Mouse (Mus musculus) stomach, embryonic 14.5 days (tissue): ENCODE measurements around the gene Trim25. TPM values are rescaled to one million over a fixed set of nuclear protein-coding genes. Genes with fewer than 3 reads are reported as not detected.

ENCODE experiments used
- ATAC-seq: fragments of 200-750 bp; cut with Nextera tagmentation; 2 replicates; pipeline ENCODE4 v1.8.0; 2017; ENCODE audit warnings: low read depth, moderate TSS enrichment; ENCODE audit not compliant: insufficient number of reproducible peaks, insufficient read depth, low FRiP score
- H3K27ac ChIP-seq: fragments of 300-500 bp; sonication (generic); 2 replicates; pipeline ENCODE4 v1.5.1; 2014; ENCODE audit warnings: mild to moderate bottlenecking, low read length, moderate library complexity, mixed read lengths
- H3K27me3 ChIP-seq: fragments of 300-500 bp; sonication (generic); 2 replicates; pipeline ENCODE4 v1.6.1; 2014; ENCODE audit warnings: low read length, control low read depth, mixed read lengths; ENCODE audit not compliant: control insufficient read depth, insufficient read depth
- H3K36me3 ChIP-seq: fragments of 300-500 bp; sonication (generic); 2 replicates; pipeline ENCODE4 v1.6.1; 2014; ENCODE audit warnings: mild to moderate bottlenecking, control low read depth, low read length, moderate library complexity, mixed read lengths; ENCODE audit not compliant: control insufficient read depth, insufficient read depth
- H3K4me1 ChIP-seq: fragments of 300-500 bp; sonication (generic); 2 replicates; pipeline ENCODE4 v1.6.1; 2014; ENCODE audit warnings: low read length, control low read depth, mixed read lengths; ENCODE audit not compliant: control insufficient read depth, insufficient read depth
- H3K4me2 ChIP-seq: fragments of 300-500 bp; sonication (generic); replicated peaks from 2 replicates; pipeline ENCODE4 v1.6.1; 2014; ENCODE audit warnings: low read depth, low read length, control low read depth
- H3K4me3 ChIP-seq: fragments of 300-500 bp; sonication (generic); 2 replicates; pipeline ENCODE4 v1.5.1; 2014; ENCODE audit warnings: low read depth, low read length, control low read depth
- H3K9ac ChIP-seq: fragments of 300-500 bp; sonication (generic); replicated peaks from 2 replicates; pipeline ENCODE4 v1.6.1; 2014; ENCODE audit warnings: low read depth, mild to moderate bottlenecking, control low read depth, low read length, moderate library complexity, mixed read lengths
- H3K9me3 ChIP-seq: fragments of 300-500 bp; sonication (generic); 2 replicates; pipeline ENCODE4 v1.6.1; 2016; ENCODE audit warnings: low read depth, low read length, control low read depth; ENCODE audit not compliant: control insufficient read depth
- WGBS: fragments of 180-500 bp; shearing (Covaris S2); extraction: QIAGEN DNeasy Blood & Tissue Kit; methylation state at CpG from one replicate; pipeline ENCODE4 v1.1.7; 2014; 5-methylcytosine and 5-hydroxymethylcytosine counted together
- polyA plus RNA-seq: library from polyadenylated mRNA; unstranded; fragments of >200 nt; fragmentation: Nextera tagmentation; extraction: Ambion mirVana; gene quantifications from 2 replicates; pipeline ENCODE4 v1.2.1, GENCODE M21; 2014

Gene Trim25
- 22.2 and 22.9 TPM in 2 replicates for polyA plus RNA-seq

DNA sequence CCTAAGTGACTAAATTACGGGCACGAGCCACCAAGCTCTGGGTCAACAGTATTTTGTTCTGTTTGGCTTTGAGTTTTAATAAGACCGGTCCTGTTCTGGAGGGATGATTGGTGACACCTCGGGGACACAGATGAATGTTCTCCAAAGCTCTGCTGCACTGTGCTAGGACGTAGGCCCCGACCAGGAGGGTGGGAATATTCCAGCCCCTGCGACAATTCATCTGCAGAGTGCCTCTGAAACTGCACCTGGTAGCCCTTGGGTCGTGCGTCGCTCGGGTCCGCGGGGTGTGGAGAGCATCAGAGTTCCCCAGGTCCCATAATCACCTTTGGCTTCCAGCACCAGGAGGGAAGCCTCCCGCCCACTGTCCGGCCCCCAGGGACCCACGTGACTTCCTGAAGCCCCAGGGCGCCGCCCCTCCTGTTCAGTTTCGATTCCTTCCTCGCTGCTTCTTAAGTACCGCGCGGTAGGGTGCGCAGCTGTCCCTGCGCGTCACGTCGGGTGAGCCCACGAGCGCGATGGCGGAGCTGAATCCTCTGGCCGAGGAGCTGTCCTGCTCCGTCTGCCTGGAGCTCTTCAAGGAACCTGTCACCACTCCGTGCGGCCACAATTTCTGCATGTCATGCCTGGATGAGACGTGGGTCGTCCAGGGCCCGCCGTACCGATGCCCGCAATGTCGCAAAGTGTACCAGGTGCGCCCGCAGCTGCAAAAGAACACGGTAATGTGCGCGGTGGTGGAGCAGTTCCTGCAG, at the start of gene Trim25:
Gene Trim25 (plus strand): TSS at position 403 of the 749 bp plus-strand sequence.
- ATAC-seq: peak; percentile 94
- whole genome bisulfite sequencing: 3% methylated on average over 48 of the region's 48 CpGs
- Histone ChIP-seq H3K4me2 (peak within 1 kb of the TSS; percentile 66), H3K9me3 (no peaks in the 10 kb centered on the region), H3K27me3 (no peaks in the 10 kb centered on the region), H3K9ac (peak within 1 kb of the TSS; percentile 64), H3K27ac (peak within 1 kb of the TSS; percentile 58; the same call in 1 of the 2 replicates), H3K36me3 (no peaks in the 10 kb centered on the region), H3K4me3 (peak within 1 kb of the TSS; percentile 63), H3K4me1 (peaks cover 2% of the 10 kb centered on the region; the same call in 1 of the 2 replicates)

- 73% methylated on average over 8 of the region's 8 CpGs for WGBS
Measured at GRCm38 (mm10) chr11:88949802-88950639, 49.2 kb upstream of the Trim25 start.

GRCm38 (mm10) chr11:88950640-88951250, 48.4 kb upstream of the Trim25 start:
- H3K9ac ChIP-seq: no peak overlapping the region
- 83% methylated on average over 13 of the region's 13 CpGs for WGBS
- no peaks in the 10 kb centered on the region for H3K36me3 ChIP-seq
- H3K4me2 ChIP-seq: no peak overlapping the region
- peaks cover 2% of the 10 kb centered on the region; the same call in 1 of the 2 replicates for H3K4me1 ChIP-seq
- ATAC-seq: no peak
- H3K27ac ChIP-seq: no peak overlapping the region
- no peaks in the 10 kb centered on the region for H3K9me3 ChIP-seq
- H3K27me3 ChIP-seq: no peaks in the 10 kb centered on the region
- H3K4me3 ChIP-seq: no peak overlapping the region

More at GRCm38 (mm10) chr11:88949802-88950639, 49.2 kb upstream of the Trim25 start:
- Histone ChIP-seq H3K4me2 (no peak overlapping the region), H3K27ac (no peak overlapping the region), H3K9ac (no peak overlapping the region), H3K36me3 (no peaks in the 10 kb centered on the region), H3K4me1 (no peaks in the 10 kb centered on the region), H3K27me3 (no peaks in the 10 kb centered on the region), H3K9me3 (no peaks in the 10 kb centered on the region), H3K4me3 (no peak overlapping the region)
- no peak for ATAC-seq

- Histone ChIP-seq H3K4me1 (peaks cover 2% of the 10 kb centered on the region; the same call in 1 of the 2 replicates), H3K27me3 (no peaks in the 10 kb centered on the region), H3K4me3 (no peak overlapping the region), H3K36me3 (no peaks in the 10 kb centered on the region), H3K27ac (no peak overlapping the region), H3K9ac (no peak overlapping the region), H3K9me3 (no peaks in the 10 kb centered on the region), H3K4me2 (no peak overlapping the region)
- 100% methylated on average over 2 of the region's 2 CpGs for WGBS
- ATAC-seq: no peak
Measured at GRCm38 (mm10) chr11:88951576-88951975, 47.6 kb upstream of the Trim25 start.

- Histone ChIP-seq H3K9me3 (no peaks in the 10 kb centered on the region), H3K27me3 (no peaks in the 10 kb centered on the region), H3K4me2 (no peak overlapping the region), H3K4me1 (peaks cover 2% of the 10 kb centered on the region; the same call in 1 of the 2 replicates), H3K9ac (no peak overlapping the region), H3K36me3 (no peaks in the 10 kb centered on the region), H3K27ac (no peak overlapping the region), H3K4me3 (no peak overlapping the region)
- WGBS: 94% methylated on average over 5 of the region's 5 CpGs
- ATAC-seq: no peak
Measured at GRCm38 (mm10) chr11:88952117-88952516, 47.1 kb upstream of the Trim25 start.

DNA sequence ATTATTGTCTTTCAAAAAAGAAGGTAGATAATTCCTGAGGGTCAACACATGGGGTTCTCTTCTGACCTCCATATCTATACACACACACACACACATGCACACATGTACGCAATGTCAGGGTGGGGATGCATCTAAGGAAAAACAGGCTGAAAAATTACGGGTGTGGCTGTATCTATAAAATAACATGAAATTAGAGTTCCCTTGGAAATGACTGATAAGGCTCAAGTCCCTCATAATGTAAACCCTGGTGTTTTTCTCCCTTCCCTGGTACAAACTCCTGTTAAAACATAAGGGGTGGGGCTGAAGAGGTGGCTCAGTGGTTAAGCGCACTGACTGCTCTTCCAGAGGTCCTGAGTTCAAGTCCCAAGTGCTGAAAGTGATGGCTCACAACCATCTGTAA, 45.6 kb upstream of the Trim25 start:
- Histone ChIP-seq H3K27me3 (no peaks in the 10 kb centered on the region), H3K9ac (no peak overlapping the region), H3K4me2 (no peak overlapping the region), H3K9me3 (no peaks in the 10 kb centered on the region), H3K27ac (no peak overlapping the region), H3K36me3 (no peaks in the 10 kb centered on the region), H3K4me1 (peaks cover 2% of the 10 kb centered on the region; the same call in 1 of the 2 replicates), H3K4me3 (no peak overlapping the region)
- ATAC-seq: no peak
- 85% methylated on average over 3 of the region's 3 CpGs for WGBS

DNA sequence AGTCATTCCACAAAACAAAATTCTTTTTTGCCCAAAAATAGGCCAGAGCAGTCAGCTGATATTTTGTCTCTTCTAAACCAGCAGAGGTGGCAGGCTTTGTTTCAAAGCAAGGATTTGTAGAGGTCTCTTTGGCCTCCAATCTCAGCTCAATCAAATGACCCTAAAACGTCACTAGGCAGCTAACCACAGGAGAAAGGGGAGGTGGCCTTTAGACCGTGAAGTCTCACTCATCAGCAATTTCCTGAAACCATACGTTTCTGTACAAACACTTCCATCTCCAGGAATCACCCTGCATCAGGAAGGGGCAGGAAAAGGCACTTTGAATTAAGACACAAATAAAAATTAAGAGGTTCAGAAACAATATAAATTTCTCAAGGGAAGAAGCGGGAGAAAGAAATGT, 44.4 kb upstream of the Trim25 start:
- Histone ChIP-seq H3K9me3 (no peaks in the 10 kb centered on the region), H3K4me3 (peak overlapping the region; percentile 55), H3K4me1 (peaks cover 2% of the 10 kb centered on the region; the same call in 1 of the 2 replicates), H3K27ac (no peak overlapping the region), H3K27me3 (no peaks in the 10 kb centered on the region), H3K9ac (peak overlapping the region; percentile 58), H3K36me3 (no peaks in the 10 kb centered on the region), H3K4me2 (peak overlapping the region; percentile 50)
- 0% methylated on average over 4 of the region's 4 CpGs for WGBS
- ATAC-seq: peak; percentile 57; the same call in 1 of the 2 replicates
